Mouse (Mus musculus) 3T3-L1 (cell line): Measurements from ENCODE around the gene Lmx1b.

Experiments
- DNase-seq: peaks from one replicate; pipeline ENCODE4 v3.0.0-alpha.2; 2015; ENCODE audit warnings: low read depth, low spot score

The Lmx1b gene

DNA sequence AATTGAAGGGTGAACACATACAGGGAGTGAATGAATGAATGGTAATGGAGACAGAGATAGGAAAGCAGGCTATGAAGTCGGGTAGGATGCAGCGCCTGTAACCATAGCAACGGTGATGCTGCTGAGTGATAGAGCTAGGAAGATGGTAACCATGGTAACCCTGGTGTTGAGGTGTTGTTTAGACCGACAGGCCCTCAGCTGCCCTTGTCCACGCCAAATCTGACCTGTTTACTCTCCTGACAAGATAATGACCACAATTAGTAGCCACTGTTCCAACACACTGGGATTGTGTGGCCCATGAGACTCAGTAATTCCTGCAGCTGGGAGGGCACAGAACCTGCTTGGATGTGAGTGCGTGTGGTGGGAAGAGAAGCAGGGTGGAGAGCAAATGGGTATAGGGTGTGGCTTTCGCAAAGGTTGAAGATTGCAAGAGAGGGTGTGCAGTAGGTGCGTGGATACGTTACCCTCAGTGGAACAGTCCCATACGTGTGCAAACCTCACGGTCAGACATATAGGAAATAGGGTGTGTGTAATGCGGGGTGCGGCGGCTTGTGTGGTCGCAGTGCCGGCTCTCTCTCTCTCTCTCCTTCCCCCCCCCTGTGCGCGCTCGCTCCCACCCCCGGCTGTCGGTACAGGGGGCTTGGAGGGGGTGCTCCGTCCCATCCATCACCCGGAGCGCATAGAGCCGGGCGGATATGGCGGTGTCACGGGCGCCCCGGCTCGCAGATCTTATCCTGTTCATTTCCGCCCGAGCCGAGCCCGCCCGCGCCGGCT lies 96.7 kb downstream of the Lmx1b start:
- no peak for DNase-seq

- peak; percentile 74 for DNase-seq
Observed at GRCm38 (mm10) chr2:33542696-33543428, 97.4 kb downstream of the Lmx1b start.

DNA sequence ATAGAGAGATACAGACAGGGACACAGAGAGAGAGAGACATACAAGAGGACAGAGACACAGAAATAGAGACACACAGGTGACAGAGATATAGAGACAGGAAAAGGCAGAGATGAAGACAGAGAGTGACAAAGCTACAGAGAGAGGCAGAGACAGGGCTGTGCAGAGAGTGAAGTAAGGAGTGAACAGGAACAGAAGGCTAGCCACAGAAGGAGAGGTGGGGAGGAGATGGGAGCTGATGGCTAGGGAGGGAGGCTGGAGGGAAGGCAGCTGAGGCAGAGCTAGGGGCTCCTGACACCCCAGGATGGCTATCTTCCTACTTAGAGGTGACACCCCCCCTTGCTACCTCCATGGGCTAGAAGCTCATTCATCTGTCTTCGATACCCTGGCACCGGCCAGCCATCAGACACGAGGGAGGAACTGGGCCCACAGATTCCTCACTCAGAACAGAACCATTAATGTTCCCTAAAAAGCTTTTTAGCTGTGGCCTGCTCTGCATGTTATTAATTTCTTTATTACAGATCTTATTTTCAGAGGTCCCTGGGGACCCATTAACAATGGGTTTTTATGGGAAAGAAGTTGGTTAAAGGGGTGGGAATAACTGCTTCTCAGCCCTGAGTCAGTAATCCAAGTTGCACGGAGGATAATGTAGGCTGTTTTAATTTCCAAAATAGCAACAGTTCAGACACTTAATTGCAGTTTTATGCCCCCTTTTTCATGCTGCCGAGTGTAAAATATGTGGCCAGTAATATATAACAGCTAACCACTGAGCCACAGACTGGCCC lies 114.8 kb downstream of the Lmx1b start:
- no peak for DNase-seq

GRCm38 (mm10) chr2:33515856-33516255 lies 124.5 kb downstream of the Lmx1b start:
- DNase-seq: no peak

GRCm38 (mm10) chr2:33515431-33515830 lies 124.9 kb downstream of the Lmx1b start:
- DNase-seq: no peak
